Comparison of ENCODE assay signal across 14 mouse cellular contexts in the genomic region with DNA sequence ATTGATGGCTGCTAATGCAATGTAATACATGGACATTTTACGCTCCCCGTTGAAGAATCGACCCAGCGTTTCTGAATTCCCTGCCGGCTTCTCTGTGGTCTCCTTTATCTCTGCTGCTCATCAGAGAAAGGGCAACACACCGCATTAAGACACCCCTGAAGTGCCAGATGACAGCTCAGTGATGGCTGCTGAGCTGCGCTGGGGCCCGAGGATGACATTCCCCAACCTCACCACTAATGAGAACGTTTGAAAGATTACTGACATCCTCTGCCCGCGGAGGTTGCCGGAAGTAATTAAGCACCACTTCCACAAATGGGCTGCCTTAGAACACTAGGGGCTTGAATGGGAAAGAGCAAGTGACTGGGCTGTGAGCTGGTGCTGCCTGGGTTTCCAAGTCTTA.
DNase-seq lines count a peak whose midpoint lies in the region; ATAC-seq lines count a peak whose summit lies in the region.
"Had no signal": no experiment of that assay in that cellular context is flagged by ENCODE, and none has a peak within 500 bp of the region (broad histone marks: within the 10 kb centered on the region; RNA-seq: fewer than 3 reads in every experiment).

No protein-coding gene starts in this region.

- H3K27ac ChIP-seq in forebrain, embryonic 11.5 days (ENCODE audit: low read depth, low read length) = peak overlapping the region; percentile 59
- H3K27ac ChIP-seq in forebrain, embryonic 16.5 days (ENCODE audit: low read length) = no peak overlapping the region; the same call in 1 of the 2 replicates
- H3K27ac ChIP-seq in hindbrain, embryonic 11.5 days (ENCODE audit: low read depth, low read length) = peak overlapping the region; percentile 73; the same call in 1 of the 2 replicates
- H3K27ac ChIP-seq in midbrain, embryonic 13.5 days = peak overlapping the region; percentile 81
- H3K27ac ChIP-seq: embryonic facial prominence, embryonic 13.5 days; gastrocnemius, adult 2 months; kidney, postnatal 0 days had no signal

- no peak for DNase-seq in forebrain, embryonic 11.5 days (ENCODE audit: low spot score)
- DNase-seq in embryo, embryonic 10 days (ENCODE audit: low spot score) = peak; percentile 20
- no peak for DNase-seq in hindbrain, embryonic 11.5 days (ENCODE audit: low spot score)
- DNase-seq in kidney, adult 8-10 months = no peak
- no peak for DNase-seq in lung, postnatal 14 days
- DNase-seq in adrenal gland, postnatal 10 days = no peak
- DNase-seq: gastrocnemius, adult 2 months; heart, postnatal 14 days; thymus, adult 2 months had no signal

- no peaks in the 10 kb centered on the region for H3K27me3 ChIP-seq in forebrain, embryonic 11.5 days (ENCODE audit: control insufficient read depth, insufficient read depth, low read length)
- no peaks in the 10 kb centered on the region for H3K27me3 ChIP-seq in forebrain, embryonic 16.5 days (replicated peaks; ENCODE audit: control insufficient read depth, insufficient read depth, low read length)
- H3K27me3 ChIP-seq in hindbrain, embryonic 11.5 days (ENCODE audit: control insufficient read depth, insufficient read depth, low read length) = no peaks in the 10 kb centered on the region
- H3K27me3 ChIP-seq in midbrain, embryonic 13.5 days = no peaks in the 10 kb centered on the region

- 34% methylated on average over 12 of the region's 12 CpGs for WGBS in forebrain, embryonic 11.5 days
- WGBS in forebrain, embryonic 16.5 days = 21% methylated on average over 12 of the region's 12 CpGs
- 38% methylated on average over 12 of the region's 12 CpGs for whole genome bisulfite sequencing in hindbrain, embryonic 11.5 days
- WGBS in midbrain, embryonic 13.5 days = 21% methylated on average over 12 of the region's 12 CpGs

- H3K4me2 ChIP-seq in forebrain, embryonic 11.5 days (ENCODE audit: low read depth, low read length, severe bottlenecking) = no peak overlapping the region
- H3K4me2 ChIP-seq in forebrain, embryonic 16.5 days (ENCODE audit: low read length) = no peak overlapping the region
- H3K4me2 ChIP-seq in hindbrain, embryonic 11.5 days (replicated peaks; ENCODE audit: low read depth, low read length) = no peak overlapping the region
- no peak overlapping the region for H3K4me2 ChIP-seq in midbrain, embryonic 13.5 days (replicated peaks)
- H3K4me2 ChIP-seq: embryonic facial prominence, embryonic 13.5 days had no signal

- no peak for ATAC-seq in forebrain, embryonic 11.5 days (replicated peaks; ENCODE audit: low FRiP score)
- no peak for ATAC-seq in forebrain, embryonic 16.5 days
- peak; percentile 67 for ATAC-seq in hindbrain, embryonic 11.5 days (ENCODE audit: low FRiP score)
- peak; percentile 53 for ATAC-seq in midbrain, embryonic 13.5 days

- H3K4me3 ChIP-seq in forebrain, embryonic 11.5 days (ENCODE audit: low read depth, low read length) = no peak overlapping the region
- H3K4me3 ChIP-seq in forebrain, embryonic 16.5 days (replicated peaks; ENCODE audit: low read length) = no peak overlapping the region
- no peak overlapping the region for H3K4me3 ChIP-seq in hindbrain, embryonic 11.5 days (ENCODE audit: low read depth, low read length)
- no peak overlapping the region for H3K4me3 ChIP-seq in midbrain, embryonic 13.5 days (replicated peaks)
- H3K4me3 ChIP-seq: embryonic facial prominence, embryonic 13.5 days; gastrocnemius, adult 2 months had no signal

- no peaks in the 10 kb centered on the region for H3K9me3 ChIP-seq in forebrain, embryonic 11.5 days (ENCODE audit: control insufficient read depth, low read length)
- no peaks in the 10 kb centered on the region for H3K9me3 ChIP-seq in forebrain, embryonic 16.5 days (ENCODE audit: control insufficient read depth, low read length)
- no peaks in the 10 kb centered on the region for H3K9me3 ChIP-seq in hindbrain, embryonic 11.5 days (ENCODE audit: control insufficient read depth, low read length)
- H3K9me3 ChIP-seq in midbrain, embryonic 13.5 days = no peaks in the 10 kb centered on the region
- H3K9me3 ChIP-seq: embryonic facial prominence, embryonic 13.5 days had no signal

- peaks cover 13% of the 10 kb centered on the region for H3K4me1 ChIP-seq in forebrain, embryonic 11.5 days (replicated peaks; ENCODE audit: control insufficient read depth, insufficient read depth, low read length)
- peaks cover 18% of the 10 kb centered on the region for H3K4me1 ChIP-seq in forebrain, embryonic 16.5 days (replicated peaks; ENCODE audit: control insufficient read depth, insufficient read depth, low read length)
- H3K4me1 ChIP-seq in hindbrain, embryonic 11.5 days (replicated peaks; ENCODE audit: control insufficient read depth, insufficient read depth, low read length) = peaks cover 4% of the 10 kb centered on the region
- H3K4me1 ChIP-seq in midbrain, embryonic 13.5 days (replicated peaks) = peaks cover 53% of the 10 kb centered on the region

- H3K9ac ChIP-seq in forebrain, embryonic 11.5 days (ENCODE audit: low read length) = no peak overlapping the region
- H3K9ac ChIP-seq in forebrain, embryonic 16.5 days (replicated peaks; ENCODE audit: low read depth, low read length) = no peak overlapping the region
- no peak overlapping the region for H3K9ac ChIP-seq in hindbrain, embryonic 11.5 days (ENCODE audit: low read depth, low read length)
- no peak overlapping the region for H3K9ac ChIP-seq in midbrain, embryonic 13.5 days (replicated peaks)
- H3K9ac ChIP-seq: embryonic facial prominence, embryonic 13.5 days had no signal

- no peaks in the 10 kb centered on the region for H3K36me3 ChIP-seq in forebrain, embryonic 11.5 days (ENCODE audit: control insufficient read depth, insufficient read depth, low read length)
- H3K36me3 ChIP-seq in forebrain, embryonic 16.5 days (ENCODE audit: control insufficient read depth, insufficient read depth) = no peaks in the 10 kb centered on the region
- H3K36me3 ChIP-seq in hindbrain, embryonic 11.5 days (ENCODE audit: control insufficient read depth, insufficient read depth, low read length) = no peaks in the 10 kb centered on the region
- H3K36me3 ChIP-seq in midbrain, embryonic 13.5 days = no peaks in the 10 kb centered on the region
- H3K36me3 ChIP-seq: embryonic facial prominence, embryonic 13.5 days; G1E had no signal

Comparison
In these comparisons a context has a peak if more than half of its experiments do, and no peak if none do; other contexts are left out.
1. ATAC-seq: peak in hindbrain, embryonic 11.5 days (single experiment) and midbrain, embryonic 13.5 days (single experiment); none in forebrain, embryonic 11.5 days (single experiment) and forebrain, embryonic 16.5 days (single experiment).